Mouse (Mus musculus): ENCODE data around the gene Snrpd3. TPM values are rescaled to one million over a fixed set of nuclear protein-coding genes. Genes with fewer than 3 reads are reported as not detected.
A peak's percentile ranks its signal among the peaks of the same experiment; 100 is the strongest.

Snrpd3 gene
- polyA plus RNA-seq, 1 experiment from 2014 or later: 58.8 TPM

DNA sequence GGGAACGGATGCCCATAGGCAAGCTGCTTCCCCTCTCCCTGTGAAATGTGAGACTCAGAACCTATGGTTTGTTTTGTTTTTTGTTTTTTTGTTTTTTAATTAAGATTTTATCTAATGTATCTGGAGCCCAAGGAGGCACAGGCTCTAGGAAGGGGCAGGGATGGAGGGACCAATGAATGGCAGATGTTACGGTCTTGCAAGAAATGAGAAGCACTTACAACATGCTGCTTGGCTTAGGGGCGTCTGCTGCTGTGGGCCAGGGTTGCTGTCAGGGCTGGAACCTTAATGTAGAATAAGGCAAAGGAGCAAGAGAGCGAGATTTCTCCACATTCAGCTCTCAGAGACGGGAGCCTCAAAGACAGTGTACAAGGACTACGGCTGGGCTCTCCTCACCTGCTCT, 38.2 kb downstream of the Snrpd3 start:
- Histone ChIP-seq H3K36me3 (replicated peaks; ENCODE audit: insufficient read depth, low read length) (no peaks in the 10 kb centered on the region), H3K27ac (ENCODE audit: low read depth) (no peak overlapping the region), H3K27me3 (ENCODE audit: insufficient read depth, low read length) (peaks cover 22% of the 10 kb centered on the region), H3K4me3 (ENCODE audit: low read depth, low read length) (no peak overlapping the region), H3K4me2 (ENCODE audit: low read depth, low read length) (no peak overlapping the region), H3K9ac (replicated peaks) (no peak overlapping the region), H3K4me1 (ENCODE audit: insufficient read depth) (peaks cover 16% of the 10 kb centered on the region), H3K9me3 (ENCODE audit: low read length) (no peaks in the 10 kb centered on the region)
- 79% methylated on average over 6 of the region's 6 CpGs for WGBS (ENCODE audit: insufficient replicate concordance)
- no peak for TF ChIP-seq EP300 (IDR thresholded peaks at IDR 0.05; ENCODE audit: low read depth)
- no peak for TF ChIP-seq CTCF (IDR thresholded peaks at IDR 0.05; ENCODE audit: low read depth)
- ATAC-seq: no peak
- no peak for DNase-seq

DNA sequence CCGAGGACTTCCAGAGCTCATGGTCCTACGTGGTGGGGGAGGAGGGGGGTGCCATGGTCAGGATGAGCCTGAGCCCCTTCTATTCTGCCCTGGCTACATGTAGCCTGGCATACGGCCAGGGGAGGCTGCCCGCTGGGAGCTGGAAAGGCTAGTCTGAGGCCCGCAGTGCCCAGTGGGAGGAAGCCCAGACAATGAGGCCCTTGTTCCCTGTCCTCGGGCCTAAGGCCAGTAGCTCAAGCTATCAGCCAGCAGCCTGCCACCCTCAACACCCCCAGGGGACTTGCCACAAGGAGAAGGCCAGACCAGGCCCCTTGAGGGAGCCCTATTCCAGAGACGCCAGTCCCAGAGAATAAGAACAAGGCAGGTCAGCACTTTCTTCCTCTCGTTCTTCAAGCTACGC, 38.7 kb downstream of the Snrpd3 start:
- Histone ChIP-seq H3K36me3 (replicated peaks; ENCODE audit: insufficient read depth, low read length) (no peaks in the 10 kb centered on the region), H3K27me3 (ENCODE audit: insufficient read depth, low read length) (peaks cover 27% of the 10 kb centered on the region), H3K4me1 (ENCODE audit: insufficient read depth) (peaks cover 16% of the 10 kb centered on the region), H3K9me3 (ENCODE audit: low read length) (no peaks in the 10 kb centered on the region), H3K4me2 (ENCODE audit: low read depth, low read length) (no peak overlapping the region), H3K27ac (ENCODE audit: low read depth) (no peak overlapping the region), H3K4me3 (ENCODE audit: low read depth, low read length) (no peak overlapping the region), H3K9ac (replicated peaks) (no peak overlapping the region)
- no peak for DNase-seq
- ATAC-seq: no peak
- WGBS (ENCODE audit: insufficient replicate concordance): 76% methylated on average over 9 of the region's 9 CpGs
- no peak for TF ChIP-seq EP300 (IDR thresholded peaks at IDR 0.05; ENCODE audit: low read depth)
- no peak for TF ChIP-seq CTCF (IDR thresholded peaks at IDR 0.05; ENCODE audit: low read depth)

DNA sequence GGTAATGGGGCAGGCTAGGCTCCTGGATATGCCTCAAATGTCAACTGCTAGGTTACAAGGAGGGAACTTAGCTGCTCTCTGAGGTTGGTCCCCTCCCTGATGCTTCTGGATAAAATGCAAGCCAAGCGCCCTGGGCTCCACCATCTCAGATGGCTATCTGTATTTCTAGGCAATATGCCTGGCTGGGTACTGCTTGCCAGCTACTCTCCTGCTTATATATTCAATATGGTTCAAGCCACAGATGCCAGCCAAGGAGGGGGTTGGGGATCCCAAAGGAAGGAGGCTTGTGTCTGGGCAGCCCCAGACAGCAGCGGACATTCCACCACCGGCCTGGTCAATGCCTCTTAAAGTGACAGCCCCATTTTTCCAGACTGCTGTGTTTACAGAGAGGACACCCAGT, 41.2 kb downstream of the Snrpd3 start:
- no peak overlapping the region for H3K4me3 ChIP-seq (ENCODE audit: low read depth, low read length)
- H3K27ac ChIP-seq (ENCODE audit: low read depth): no peak overlapping the region
- no peak overlapping the region for H3K9ac ChIP-seq (replicated peaks)
- H3K4me2 ChIP-seq (ENCODE audit: low read depth, low read length): no peak overlapping the region
- peaks cover 12% of the 10 kb centered on the region for H3K4me1 ChIP-seq (ENCODE audit: insufficient read depth)
- 39% methylated on average over 3 of the region's 3 CpGs for WGBS (ENCODE audit: insufficient replicate concordance)
- ATAC-seq: no peak
- H3K36me3 ChIP-seq (replicated peaks; ENCODE audit: insufficient read depth, low read length): no peaks in the 10 kb centered on the region
- no peak for TF ChIP-seq CTCF (IDR thresholded peaks at IDR 0.05; ENCODE audit: low read depth)
- no peak for TF ChIP-seq EP300 (IDR thresholded peaks at IDR 0.05; ENCODE audit: low read depth)
- peaks cover 36% of the 10 kb centered on the region for H3K27me3 ChIP-seq (ENCODE audit: insufficient read depth, low read length)
- no peaks in the 10 kb centered on the region for H3K9me3 ChIP-seq (ENCODE audit: low read length)
- no peak for DNase-seq

DNA sequence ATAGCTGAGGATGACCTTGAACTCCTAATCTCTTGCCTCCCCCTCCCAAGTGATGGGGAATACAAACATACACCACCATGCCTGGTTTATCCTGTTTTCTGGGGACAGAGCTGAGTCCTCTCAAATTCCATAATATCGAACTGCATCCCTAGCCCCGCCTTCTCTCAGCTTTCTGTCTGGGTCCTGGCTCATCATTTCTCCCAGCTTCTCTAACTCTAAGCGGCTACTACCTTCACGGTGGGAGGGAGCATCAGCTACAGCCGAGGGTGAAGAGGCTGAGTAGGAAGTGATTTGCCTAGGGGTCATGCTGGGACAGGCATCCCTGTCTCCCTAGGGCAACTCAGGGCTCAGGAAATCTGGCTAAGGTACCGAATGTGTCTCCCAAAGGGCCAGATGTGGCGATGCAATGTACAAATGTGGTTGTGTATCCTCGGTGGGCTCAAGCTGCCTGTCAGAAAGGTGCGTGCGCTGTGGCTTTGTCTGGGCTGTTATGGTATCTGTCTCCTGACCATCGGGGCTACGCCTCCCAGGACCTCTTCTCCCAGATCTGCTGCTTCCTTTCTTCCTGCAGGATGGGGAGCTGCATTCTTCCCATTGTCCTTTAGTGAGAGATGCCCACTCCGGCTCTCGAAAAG, 41.8 kb downstream of the Snrpd3 start:
- ATAC-seq: no peak
- no peak for DNase-seq
- H3K36me3 ChIP-seq (replicated peaks; ENCODE audit: insufficient read depth, low read length): no peaks in the 10 kb centered on the region
- no peaks in the 10 kb centered on the region for H3K9me3 ChIP-seq (ENCODE audit: low read length)
- 0 out of 2 replicates have a peak overlapping the region, but pooled peaks have one; percentile 78 for H3K4me2 ChIP-seq (ENCODE audit: low read depth, low read length)
- H3K27ac ChIP-seq (ENCODE audit: low read depth): no peak overlapping the region
- no peak overlapping the region for H3K4me3 ChIP-seq (ENCODE audit: low read depth, low read length)
- WGBS (ENCODE audit: insufficient replicate concordance): 6% methylated on average over 14 of the region's 14 CpGs
- H3K27me3 ChIP-seq (ENCODE audit: insufficient read depth, low read length): peaks cover 36% of the 10 kb centered on the region
- no peak for TF ChIP-seq EP300 (IDR thresholded peaks at IDR 0.05; ENCODE audit: low read depth)
- no peak for TF ChIP-seq CTCF (IDR thresholded peaks at IDR 0.05; ENCODE audit: low read depth)
- no peak overlapping the region for H3K9ac ChIP-seq (replicated peaks)
- H3K4me1 ChIP-seq (ENCODE audit: insufficient read depth): peaks cover 15% of the 10 kb centered on the region

DNA sequence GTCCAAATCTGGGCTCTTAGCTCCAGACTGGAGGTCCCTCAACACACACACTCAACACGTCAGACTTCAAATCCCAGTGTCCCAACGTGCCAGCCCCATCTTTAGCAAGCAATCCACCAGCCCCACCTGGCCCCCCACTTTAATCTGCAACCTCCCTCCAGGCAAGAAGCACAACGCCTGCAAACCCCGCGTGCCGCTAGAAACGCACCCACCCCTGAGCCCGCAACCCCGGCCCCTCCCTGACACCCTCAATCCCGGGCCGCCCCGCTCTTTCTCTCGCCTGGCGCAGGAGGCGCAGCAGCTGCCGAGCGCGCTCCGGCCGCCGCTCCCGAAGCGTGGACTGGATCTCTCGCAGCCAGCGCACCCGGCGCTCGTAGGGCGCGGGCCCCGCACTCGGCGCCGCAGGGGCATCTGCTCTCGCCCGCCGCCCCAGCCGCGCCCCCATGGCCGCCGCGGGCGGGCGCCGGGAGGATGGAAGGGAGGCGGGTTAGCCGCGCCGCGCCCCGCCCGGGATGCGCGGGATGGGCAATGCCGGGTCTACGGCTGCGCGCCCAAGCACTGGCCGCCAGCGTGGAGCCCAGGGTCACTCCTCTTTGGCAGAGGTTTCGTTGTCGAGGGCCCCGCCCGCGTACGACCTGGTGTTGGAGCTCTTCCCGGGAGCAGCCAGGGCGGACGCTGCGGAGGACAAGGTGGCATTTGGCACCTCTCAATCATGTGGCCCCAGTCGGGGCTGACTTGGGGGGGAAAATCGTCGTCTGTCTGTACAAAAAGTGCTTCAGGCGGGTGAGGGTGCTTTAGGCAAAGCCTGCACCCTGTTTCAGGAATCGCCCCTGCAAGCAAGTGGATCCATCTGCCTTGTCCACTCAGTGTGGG, 42.6 kb downstream of the Snrpd3 start, which contains the start of gene Lrrc75b:
Gene Lrrc75b, minus strand, starts transcription at position 655 of the 873 bp plus-strand sequence.
- Histone ChIP-seq H3K4me1 (ENCODE audit: insufficient read depth) (peaks cover 15% of the 10 kb centered on the region), H3K9me3 (ENCODE audit: low read length) (no peaks in the 10 kb centered on the region), H3K27me3 (ENCODE audit: insufficient read depth, low read length) (peaks cover 36% of the 10 kb centered on the region), H3K4me2 (ENCODE audit: low read depth, low read length) (peak within 1 kb of the TSS; percentile 78), H3K36me3 (replicated peaks; ENCODE audit: insufficient read depth, low read length) (no peaks in the 10 kb centered on the region), H3K27ac (ENCODE audit: low read depth) (no peak within 1 kb of the TSS), H3K4me3 (ENCODE audit: low read depth, low read length) (peak within 1 kb of the TSS; percentile 44), H3K9ac (replicated peaks) (no peak within 1 kb of the TSS; the same call in 1 of the 2 replicates)
- DNase-seq (peak; percentile 59), ATAC-seq (peak; percentile 71)
- WGBS (ENCODE audit: insufficient replicate concordance): 2% methylated on average over 58 of the region's 75 CpGs
- TF ChIP-seq CTCF (IDR thresholded peaks at IDR 0.05; ENCODE audit: low read depth): no peak
- TF ChIP-seq EP300 (IDR thresholded peaks at IDR 0.05; ENCODE audit: low read depth): no peak

DNA sequence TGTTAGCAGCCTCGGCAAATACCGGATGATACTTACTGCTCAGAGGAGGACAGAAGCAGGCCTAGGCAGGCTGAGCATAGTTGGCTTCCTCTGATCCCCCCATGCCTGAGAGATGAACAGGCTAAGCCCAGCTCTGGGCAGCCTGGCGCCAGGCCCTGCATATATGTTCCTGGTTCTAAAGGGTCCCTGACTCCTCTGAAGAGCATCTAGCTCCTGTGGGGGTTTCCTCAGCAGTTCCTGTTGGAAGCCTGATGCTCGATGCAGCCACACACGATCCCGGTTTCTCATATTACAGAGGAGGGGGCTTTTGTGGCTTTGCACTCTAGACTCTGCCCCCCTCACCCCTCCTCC, 43.2 kb downstream of the Snrpd3 start:
- Histone ChIP-seq H3K27ac (ENCODE audit: low read depth) (no peak overlapping the region), H3K4me1 (ENCODE audit: insufficient read depth) (peaks cover 21% of the 10 kb centered on the region), H3K36me3 (replicated peaks; ENCODE audit: insufficient read depth, low read length) (no peaks in the 10 kb centered on the region), H3K4me3 (ENCODE audit: low read depth, low read length) (no peak overlapping the region), H3K4me2 (ENCODE audit: low read depth, low read length) (peak overlapping the region; percentile 78; the same call in 1 of the 2 replicates), H3K9ac (replicated peaks) (no peak overlapping the region), H3K9me3 (ENCODE audit: low read length) (no peaks in the 10 kb centered on the region), H3K27me3 (ENCODE audit: insufficient read depth, low read length) (peaks cover 36% of the 10 kb centered on the region)
- no peak for ATAC-seq
- TF ChIP-seq CTCF (IDR thresholded peaks at IDR 0.05; ENCODE audit: low read depth): no peak
- no peak for TF ChIP-seq EP300 (IDR thresholded peaks at IDR 0.05; ENCODE audit: low read depth)
- DNase-seq: no peak
- WGBS (ENCODE audit: insufficient replicate concordance): 14% methylated on average over 6 of the region's 6 CpGs

Data from liver, postnatal 0 days (tissue).